In the genomic region with DNA sequence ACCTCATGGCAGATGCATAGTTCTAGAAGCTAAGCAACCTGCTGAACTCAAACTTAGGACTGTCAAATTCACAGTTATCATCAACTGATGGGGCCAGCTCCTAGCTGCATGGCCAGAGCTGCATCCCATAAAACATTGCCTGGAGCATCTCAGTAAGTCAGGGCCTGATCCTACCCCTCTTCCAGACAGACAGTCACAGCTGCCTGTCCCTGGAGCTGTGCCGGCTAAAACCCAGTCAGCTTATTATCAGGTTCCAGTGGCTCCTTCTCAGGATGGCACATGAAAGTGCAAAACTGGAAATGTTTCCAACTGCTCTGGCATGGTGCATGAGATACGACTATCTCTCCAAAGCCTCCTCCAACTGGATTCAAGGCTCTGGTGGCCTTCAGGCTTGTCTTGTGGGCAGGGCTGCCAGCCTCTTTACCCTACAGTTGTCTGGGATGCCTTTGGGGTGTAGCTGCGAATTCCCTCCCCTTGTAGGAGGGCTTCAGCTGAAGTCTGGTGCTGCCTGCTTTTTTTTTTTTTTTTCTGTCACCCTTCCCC, we compare ENCODE assay signal across 19 mouse cellular contexts. TPM values are rescaled to one million over a fixed set of nuclear protein-coding genes. Genes with fewer than 3 reads are reported as not detected.
DNase-seq lines count a peak whose midpoint lies in the region; TF ChIP-seq lines count a peak whose summit lies in the region.
"Had no signal": no experiment of that assay in that cellular context is flagged by ENCODE, and none has a peak within 500 bp of the region (broad histone marks: within the 10 kb centered on the region; RNA-seq: fewer than 3 reads in every experiment).

No protein-coding gene starts in this region.

- intact Hi-C loops in gastrocnemius, adult 2 months (cut with DNase I), result no loop called here

- no peak overlapping the region for H3K27ac ChIP-seq in gastrocnemius, adult 2 months
- no peak overlapping the region for H3K27ac ChIP-seq in layer of hippocampus, adult 2 months
- H3K27ac ChIP-seq: embryonic facial prominence, embryonic 15.5 days; forebrain, embryonic 10.5 days; forebrain, embryonic 15.5 days; hindbrain, embryonic 10.5 days; hindbrain, embryonic 14.5 days; intestine, embryonic 15.5 days had no signal

- no peak overlapping the region for H3K4me3 ChIP-seq in gastrocnemius, adult 2 months
- H3K4me3 ChIP-seq in layer of hippocampus, adult 2 months, result no peak overlapping the region
- H3K4me3 ChIP-seq: embryonic facial prominence, embryonic 15.5 days; erythroblast, embryonic 14.5 days; forebrain, embryonic 10.5 days; forebrain, embryonic 15.5 days; heart, embryonic 12.5 days; hindbrain, embryonic 10.5 days; intestine, embryonic 15.5 days had no signal

- TF ChIP-seq CTCF in gastrocnemius, adult 2 months (IDR thresholded peaks at IDR 0.05), result no peak
- TF ChIP-seq CTCF in layer of hippocampus, adult 2 months (conservative IDR thresholded peaks at IDR 0.05), result no peak

- DNase-seq in gastrocnemius, adult 2 months, result peak; percentile 32
- no peak for DNase-seq in gastrocnemius, adult 8-10 months (ENCODE audit: low spot score in 2 of 2)
- DNase-seq in ovary, adult 18-20 months (ENCODE audit: low spot score), result peak; percentile 81
- no peak for DNase-seq in ovary, postnatal 10 days (ENCODE audit: low spot score)
- DNase-seq in testis, postnatal 10 days (ENCODE audit: low spot score), result peak; percentile 43
- no peak for DNase-seq in layer of hippocampus, adult 2 months (ENCODE audit: low spot score in 2 of 2)
- DNase-seq: adrenal gland, postnatal 14 days; cerebellum, adult 18-20 months; cerebellum, adult 9-11 months; cerebellum, postnatal 36 days had no signal

RNA-seq across cellular contexts. Expression of a gene that starts 15.3 kb away (rescaled TPM):
- under 1 TPM; 0.20 to 0.56 TPM for total RNA-seq in gastrocnemius, adult 2 months (2021)
- total RNA-seq in gastrocnemius, adult 8-10 months (2022), result under 1 TPM; 0.13 to 0.86 (median 0.30) TPM
- total RNA-seq in layer of hippocampus, adult 2 months (2021), result 100 to 1,000 TPM; 138 to 150 TPM
- total RNA-seq: granulocyte monocyte progenitor cell, adult 5-6 weeks had no signal

Comparison
In these comparisons a context has a peak if more than half of its experiments do, and no peak if none do; other contexts are left out.
1. DNase-seq: peak in gastrocnemius, adult 2 months (single experiment), ovary, adult 18-20 months (single experiment) and testis, postnatal 10 days (single experiment); none in gastrocnemius, adult 8-10 months (0 of 2), ovary, postnatal 10 days (single experiment) and layer of hippocampus, adult 2 months (0 of 2).
2. RNA of a gene that starts 15.3 kb away (total RNA-seq): 138 to 150 TPM in layer of hippocampus, adult 2 months; 0.20 to 0.56 TPM in gastrocnemius, adult 2 months and 0.13 to 0.86 TPM in gastrocnemius, adult 8-10 months; every median in the first group is over 10 times any median in the second.